Mouse (Mus musculus) testis, adult 2 months (tissue): ENCODE data around the gene Srgap1. TPM values are rescaled to one million over a fixed set of nuclear protein-coding genes. Genes with fewer than 3 reads are reported as not detected.
A peak's percentile ranks its signal among the peaks of the same experiment; 100 is the strongest.

Experiments used
- H3K27ac ChIP-seq: fragments of 200-500 bp; 2 replicates; pipeline ENCODE4 v1.5.1; 2012; ENCODE audit warnings: low read depth, low read length; ENCODE audit not compliant: control insufficient read depth, insufficient read depth
- H3K27me3 ChIP-seq: fragments of 200-500 bp; 2 replicates; pipeline ENCODE4 v1.6.1; 2012; ENCODE audit warnings: mild to moderate bottlenecking, low read length, moderate library complexity; ENCODE audit not compliant: control insufficient read depth, insufficient read depth
- H3K36me3 ChIP-seq: fragments of 200-500 bp; 2 replicates; pipeline ENCODE4 v1.6.1; 2012; ENCODE audit warnings: mild to moderate bottlenecking, low read length; ENCODE audit not compliant: control insufficient read depth, insufficient read depth
- H3K4me1 ChIP-seq: fragments of 200-500 bp; 2 replicates; pipeline ENCODE4 v1.6.1; 2012; ENCODE audit warnings: low read length; ENCODE audit not compliant: control insufficient read depth, insufficient read depth
- H3K4me3 ChIP-seq: fragments of 200-500 bp; 2 replicates; pipeline ENCODE4 v1.5.1; 2012; ENCODE audit warnings: low read depth, mild to moderate bottlenecking, low read length, moderate library complexity, mixed read lengths; ENCODE audit not compliant: control insufficient read depth
- CTCF ChIP-seq: fragments of 200-500 bp; IDR thresholded peaks from 2 replicates; pipeline ENCODE4 v1.5.1; 2012; ENCODE audit warnings: low read depth, mild to moderate bottlenecking, inconsistent platforms, low read length, moderate library complexity; ENCODE audit not compliant: control insufficient read depth, insufficient read depth, insufficient replicate concordance
- POLR2A ChIP-seq: fragments of 200-500 bp; IDR thresholded peaks from 2 replicates; pipeline ENCODE4 v1.6.1; 2012; ENCODE audit warnings: low read depth, mild to moderate bottlenecking, inconsistent platforms, low read length, moderate library complexity; ENCODE audit not compliant: control insufficient read depth
- polyA plus RNA-seq: library from polyadenylated mRNA; depleted of rRNA; stranded (reverse); fragments of >200 nt; gene quantifications from 2 replicates; pipeline ENCODE4 v1.2.3, GENCODE M21; 2012

The Srgap1 gene
- polyA plus RNA-seq, 1 experiment = 31.9 TPM

DNA sequence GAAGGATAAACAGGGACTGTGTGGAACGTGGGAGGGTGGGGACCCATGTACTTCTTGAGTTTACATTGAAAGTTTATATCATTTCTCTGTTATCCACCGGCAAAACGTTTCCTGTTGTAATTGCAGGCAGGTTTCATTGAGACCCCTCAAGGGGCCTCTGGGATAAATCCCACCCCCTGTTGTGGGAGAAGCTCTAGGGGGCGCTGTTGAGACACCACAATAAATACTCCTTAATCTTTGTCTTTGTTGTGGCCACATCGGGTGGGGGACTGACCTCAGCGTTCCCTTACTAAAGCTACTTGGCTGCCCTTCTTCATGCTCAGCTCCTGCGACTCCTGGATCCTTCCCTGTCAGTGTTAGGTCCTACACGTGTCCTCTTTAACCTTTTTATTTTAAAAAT is 288.0 kb downstream of the Srgap1 start:
- H3K36me3 ChIP-seq = no peaks in the 10 kb centered on the region
- no peak overlapping the region for H3K4me3 ChIP-seq
- TF ChIP-seq CTCF (peak; percentile 21; the same call in 1 of the 2 replicates), POLR2A (no peak)
- H3K4me1 ChIP-seq = peaks cover 10% of the 10 kb centered on the region
- no peaks in the 10 kb centered on the region for H3K27me3 ChIP-seq
- no peak overlapping the region for H3K27ac ChIP-seq

DNA sequence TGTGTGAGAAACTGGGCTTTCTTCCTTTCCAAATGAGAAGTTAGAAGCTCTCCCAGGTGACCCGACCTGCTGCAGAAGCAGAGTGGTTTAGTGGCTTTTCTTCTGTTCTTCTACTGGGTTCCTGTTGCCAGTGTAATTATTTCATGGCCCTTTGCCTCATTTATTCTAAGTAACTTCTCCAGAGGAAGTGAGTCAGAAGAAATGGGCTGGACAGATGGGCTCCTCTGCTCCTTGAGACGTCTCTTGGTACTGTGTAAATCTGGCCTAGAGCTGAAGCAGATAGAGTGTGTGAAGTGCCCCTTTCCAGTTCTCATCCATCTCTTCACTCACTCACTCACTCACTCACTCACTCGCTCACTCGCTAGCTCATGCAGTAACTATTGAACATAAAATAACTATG is 290.4 kb downstream of the Srgap1 start:
- Histone ChIP-seq H3K4me3 (no peak overlapping the region), H3K27ac (no peak overlapping the region), H3K27me3 (no peaks in the 10 kb centered on the region), H3K36me3 (no peaks in the 10 kb centered on the region), H3K4me1 (peaks cover 10% of the 10 kb centered on the region)
- TF ChIP-seq CTCF (no peak), POLR2A (no peak)

DNA sequence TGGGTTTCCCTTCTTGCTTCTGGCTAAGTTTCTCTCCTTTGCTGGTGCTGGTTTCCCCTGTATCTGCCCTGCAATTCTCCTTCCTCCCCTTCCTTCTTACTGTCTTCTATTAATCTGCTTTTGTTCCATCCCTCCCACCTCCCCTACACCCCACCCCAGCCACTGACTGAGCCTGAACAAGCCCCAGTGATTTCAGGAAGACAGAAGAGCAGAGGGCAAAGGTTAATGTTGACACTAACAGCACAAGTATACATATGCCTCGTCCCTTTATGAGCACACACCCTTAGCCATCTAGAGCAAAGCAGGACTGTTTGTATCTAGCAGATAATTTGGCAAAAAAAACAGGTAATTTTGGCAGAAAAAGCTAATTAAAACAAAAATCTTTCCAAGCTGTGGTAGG is 291.3 kb downstream of the Srgap1 start:
- Histone ChIP-seq H3K27ac (no peak overlapping the region), H3K4me3 (no peak overlapping the region), H3K27me3 (no peaks in the 10 kb centered on the region), H3K4me1 (peaks cover 13% of the 10 kb centered on the region), H3K36me3 (no peaks in the 10 kb centered on the region)
- TF ChIP-seq CTCF (no peak), POLR2A (no peak)

DNA sequence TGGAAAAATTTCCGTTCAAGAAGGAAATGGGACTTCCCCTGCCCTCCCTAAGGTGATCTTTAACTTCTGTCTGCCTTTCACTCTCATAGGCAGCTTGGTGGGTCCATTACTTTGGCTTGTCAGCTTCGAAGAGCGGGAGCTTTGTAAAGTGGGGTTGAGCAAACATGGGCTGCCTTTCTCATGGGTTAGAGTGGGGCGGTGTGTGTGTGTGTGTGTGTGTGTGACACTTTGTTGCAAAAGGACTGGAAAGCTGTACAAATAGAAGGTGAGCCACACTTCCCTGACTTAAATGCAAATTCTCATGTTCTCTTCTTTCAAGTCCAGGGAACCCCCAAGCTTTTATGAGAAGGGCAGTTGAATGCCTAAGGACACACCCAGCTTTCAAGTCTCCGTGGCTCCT is 292.9 kb downstream of the Srgap1 start:
- no peak overlapping the region for H3K4me3 ChIP-seq
- H3K27me3 ChIP-seq = no peaks in the 10 kb centered on the region
- no peaks in the 10 kb centered on the region for H3K36me3 ChIP-seq
- H3K4me1 ChIP-seq = peaks cover 19% of the 10 kb centered on the region
- no peak overlapping the region for H3K27ac ChIP-seq
- TF ChIP-seq CTCF (no peak), POLR2A (no peak)

DNA sequence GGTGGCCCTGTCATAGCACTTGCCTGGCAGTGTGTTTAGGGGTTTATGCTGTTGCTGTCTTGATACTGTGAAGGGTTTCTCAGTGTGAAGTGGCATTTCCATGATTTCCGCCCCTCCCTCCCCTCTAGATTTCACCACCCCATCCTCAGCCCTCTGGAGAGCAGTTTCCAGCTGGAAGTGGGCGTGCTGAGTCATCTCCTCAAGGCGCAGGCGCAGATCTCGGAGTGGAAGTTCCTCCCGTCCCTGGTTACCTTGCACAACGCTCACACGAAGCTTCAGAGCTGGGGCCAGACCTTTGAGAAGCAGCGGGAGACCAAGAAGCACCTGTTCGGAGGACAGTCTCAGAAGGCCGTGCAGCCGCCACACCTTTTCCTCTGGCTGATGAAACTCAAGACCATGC is 296.9 kb downstream of the Srgap1 start:
- H3K4me1 ChIP-seq = peaks cover 11% of the 10 kb centered on the region
- H3K36me3 ChIP-seq = no peaks in the 10 kb centered on the region; the same call in 1 of the 2 replicates
- H3K4me3 ChIP-seq = peak overlapping the region; percentile 81
- TF ChIP-seq POLR2A (peak; percentile 20; the same call in 1 of the 2 replicates), CTCF (no peak)
- no peaks in the 10 kb centered on the region for H3K27me3 ChIP-seq
- H3K27ac ChIP-seq = 0 out of 2 replicates have a peak overlapping the region, but pooled peaks have one; percentile 4

DNA sequence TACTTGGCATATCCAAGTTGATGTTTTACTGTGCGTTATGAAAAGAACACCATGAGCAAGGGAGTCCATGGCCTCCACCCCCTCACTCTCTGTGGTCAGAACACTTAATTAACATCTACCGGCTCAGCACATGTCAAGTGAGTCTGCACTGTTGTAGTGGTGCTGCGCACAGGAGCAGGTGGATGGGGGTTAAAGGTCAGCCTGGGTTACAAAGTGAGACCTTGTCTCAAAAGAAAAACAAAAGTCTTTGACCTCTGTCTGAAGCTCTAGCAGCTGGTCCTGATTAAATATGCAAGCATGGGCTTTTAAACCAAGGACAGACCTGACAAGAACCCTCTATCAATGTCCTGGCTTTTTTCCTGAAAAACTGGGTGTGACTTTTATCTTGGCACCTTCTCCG is 304.8 kb downstream of the Srgap1 start:
- H3K4me1 ChIP-seq = peaks cover 5% of the 10 kb centered on the region
- no peak overlapping the region for H3K4me3 ChIP-seq
- H3K36me3 ChIP-seq = no peaks in the 10 kb centered on the region; the same call in 1 of the 2 replicates
- TF ChIP-seq POLR2A (no peak), CTCF (no peak)
- no peak overlapping the region for H3K27ac ChIP-seq
- no peaks in the 10 kb centered on the region for H3K27me3 ChIP-seq

DNA sequence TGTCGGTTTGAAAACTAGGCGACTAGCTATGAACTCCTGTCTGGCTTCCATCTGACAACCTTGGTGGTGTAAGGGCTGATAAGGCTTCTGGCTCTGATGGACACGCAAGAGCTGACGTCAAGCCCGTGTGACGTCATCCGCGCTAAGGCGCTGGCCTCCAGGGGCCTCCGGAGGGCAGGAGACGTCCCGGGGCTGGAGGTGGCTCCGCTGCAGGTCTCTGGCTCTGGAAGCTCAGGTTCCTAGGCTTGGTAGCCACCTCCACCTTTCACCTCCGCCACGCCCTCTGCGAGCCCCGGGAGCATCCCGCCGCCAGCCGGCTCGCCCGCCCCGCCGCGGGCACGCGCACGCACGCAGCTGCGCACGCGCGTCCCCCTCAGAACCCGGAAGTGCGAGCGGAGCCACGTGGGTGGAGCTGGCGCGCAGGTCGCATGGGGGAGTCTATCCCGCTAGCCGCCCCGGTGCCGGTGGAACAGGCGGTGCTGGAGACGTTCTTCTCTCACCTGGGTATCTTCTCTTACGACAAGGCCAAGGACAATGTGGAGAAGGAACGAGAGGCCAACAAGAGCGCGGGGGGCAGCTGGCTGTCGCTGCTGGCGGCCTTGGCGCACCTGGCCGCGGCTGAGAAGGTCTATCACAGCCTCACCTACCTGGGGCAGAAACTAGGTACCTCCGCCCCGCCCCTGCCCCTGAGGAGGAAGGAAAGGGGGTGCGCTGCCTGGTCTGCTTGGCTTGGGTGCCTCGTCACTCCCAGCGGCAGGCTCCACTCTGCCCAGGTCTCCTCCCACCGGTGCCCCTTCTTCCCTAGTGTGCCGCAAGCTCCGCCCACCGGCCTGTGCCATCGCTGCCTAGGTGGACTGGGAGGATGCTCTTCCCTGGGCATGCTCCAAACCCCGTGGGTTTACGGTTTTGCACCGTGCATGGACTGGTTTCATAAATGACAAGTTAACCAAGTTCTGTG is 307.3 kb downstream of the Srgap1 start, which contains the start of gene BC048403:
TSS of gene BC048403 (plus strand) at position 390 of the 958 bp plus-strand sequence.
- no peaks in the 10 kb centered on the region for H3K27me3 ChIP-seq
- TF ChIP-seq POLR2A (peak; percentile 64), CTCF (no peak)
- peaks cover 5% of the 10 kb centered on the region for H3K4me1 ChIP-seq
- H3K4me3 ChIP-seq = peak within 1 kb of the TSS; percentile 89
- H3K27ac ChIP-seq = no peak within 1 kb of the TSS
- H3K36me3 ChIP-seq = no peaks in the 10 kb centered on the region
